Mouse (Mus musculus) 3T3-L1 (cell line): ENCODE results near the gene Vps52.
A peak's percentile ranks its signal among the peaks of the same experiment; 100 is the strongest.
"Not testable (repeated sequence)": the region's sequence is repeated elsewhere in the genome, so short reads cannot be mapped to it uniquely, and the experiment has no call there.

Source experiments
- DNase-seq: peaks from one replicate; pipeline ENCODE4 v3.0.0-alpha.2; 2015; ENCODE audit warnings: low read depth, low spot score

Gene Vps52

GRCm38 (mm10) chr17:33965846-33966550 lies 10.4 kb downstream of the Vps52 start:
- no peak for DNase-seq

- DNase-seq = peak; percentile 90
Measured at GRCm38 (mm10) chr17:33968489-33968888, 12.9 kb downstream of the Vps52 start.

- DNase-seq = peak; percentile 89
Measured at GRCm38 (mm10) chr17:33968927-33969326, 13.3 kb downstream of the Vps52 start.

- peak; percentile 24 for DNase-seq
Measured at GRCm38 (mm10) chr17:33969394-33969793, 13.8 kb downstream of the Vps52 start.

GRCm38 (mm10) chr17:33972691-33973090 lies 17.1 kb downstream of the Vps52 start:
- DNase-seq = peak; percentile 68

GRCm38 (mm10) chr17:33973572-33973971 lies 18.0 kb downstream of the Vps52 start:
- DNase-seq = no peak

GRCm38 (mm10) chr17:33977861-33978557 lies 22.4 kb downstream of the Vps52 start:
- DNase-seq = no peak

- no peak for DNase-seq
Measured at GRCm38 (mm10) chr17:33978631-33979031, 23.0 kb downstream of the Vps52 start.

GRCm38 (mm10) chr17:33979512-33980050 lies 24.0 kb downstream of the Vps52 start:
- no peak for DNase-seq

GRCm38 (mm10) chr17:33980181-33981035 lies 24.8 kb downstream of the Vps52 start:
- DNase-seq = no peak

- DNase-seq = not testable (repeated sequence)
Measured at GRCm38 (mm10) chr17:33981192-33981909, 25.7 kb downstream of the Vps52 start.

- not testable (repeated sequence) for DNase-seq
Measured at GRCm38 (mm10) chr17:33982136-33982535, 26.5 kb downstream of the Vps52 start.

GRCm38 (mm10) chr17:33991788-33992664 lies 36.4 kb downstream of the Vps52 start:
- DNase-seq = peak; percentile 93

- no peak for DNase-seq
Measured at GRCm38 (mm10) chr17:33994959-33995358, 39.3 kb downstream of the Vps52 start.

- DNase-seq = no peak
Measured at GRCm38 (mm10) chr17:33995651-33996050, 40.0 kb downstream of the Vps52 start.

- not testable (repeated sequence) for DNase-seq
Measured at GRCm38 (mm10) chr17:33997025-33997424, 41.4 kb downstream of the Vps52 start.

GRCm38 (mm10) chr17:33998697-33999096 lies 43.1 kb downstream of the Vps52 start:
- not testable (repeated sequence) for DNase-seq

- no peak for DNase-seq
Measured at GRCm38 (mm10) chr17:33999341-34000149, 43.9 kb downstream of the Vps52 start.

- DNase-seq = peak; percentile 92
Measured at GRCm38 (mm10) chr17:34000150-34000537, 44.5 kb downstream of the Vps52 start, which contains the start of gene H2-K1. Gene H2-K1 (minus strand): TSS chr17:34000347.
